Mouse (Mus musculus): ENCODE data around the gene Rhof.

GRCm38 (mm10) chr5:123170365-123170764 is 37.9 kb upstream of the Rhof start:
- no peak for TF ChIP-seq CTCF (IDR thresholded peaks at IDR 0.05; ENCODE audit: low read depth)
- TF ChIP-seq EP300 (IDR thresholded peaks at IDR 0.05; ENCODE audit: low read depth), result no peak
